Mouse (Mus musculus): ENCODE results near the gene Gm9573. TPM values are rescaled to one million over a fixed set of nuclear protein-coding genes. Genes with fewer than 3 reads are reported as not detected.
A peak's percentile ranks its signal among the peaks of the same experiment; 100 is the strongest.

The Gm9573 gene
- not detected in 2 replicates for polyA plus RNA-seq (2014; fragmentation: Nextera tagmentation; extraction: Ambion mirVana)

GRCm38 (mm10) chr17:35626537-35626936 is at the start of gene Gm9573:
TSS of gene Gm9573 (minus strand) at chr17:35626637.
- no peak within 1 kb of the TSS for H3K9ac ChIP-seq (replicated peaks; ENCODE audit: low read length)
- WGBS, result 86% methylated on average over 7 of the region's 7 CpGs
- DNase-seq, result no peak
- H3K4me2 ChIP-seq (ENCODE audit: low read length), result no peak within 1 kb of the TSS
- no peaks in the 10 kb centered on the region for H3K36me3 ChIP-seq (ENCODE audit: control insufficient read depth, insufficient read depth, low read length)
- H3K27ac ChIP-seq (replicated peaks; ENCODE audit: low read depth, low read length), result no peak within 1 kb of the TSS
- H3K27me3 ChIP-seq (ENCODE audit: control insufficient read depth, insufficient read depth, low read length), result no peaks in the 10 kb centered on the region
- ATAC-seq (ENCODE audit: low FRiP score, low TSS enrichment), result no peak
- H3K4me1 ChIP-seq (ENCODE audit: control insufficient read depth, insufficient read depth, low read length), result no peaks in the 10 kb centered on the region
- H3K4me3 ChIP-seq (replicated peaks; ENCODE audit: low read depth, low read length), result no peak within 1 kb of the TSS
- no peaks in the 10 kb centered on the region for H3K9me3 ChIP-seq (ENCODE audit: control insufficient read depth, low read length)

GRCm38 (mm10) chr17:35673416-35674035 is 47.1 kb upstream of the Gm9573 start, which contains the start of gene Gtf2h4:
TSS of gene Gtf2h4 (minus strand) at chr17:35673739.
- Histone ChIP-seq H3K9me3 (ENCODE audit: control insufficient read depth, low read length) (no peaks in the 10 kb centered on the region), H3K27ac (replicated peaks; ENCODE audit: low read depth, low read length) (no peak within 1 kb of the TSS; the same call in 1 of the 2 replicates)

GRCm38 (mm10) chr17:35672527-35672926 is 46.1 kb upstream of the Gm9573 start:
- Histone ChIP-seq H3K9me3 (ENCODE audit: control insufficient read depth, low read length) (no peaks in the 10 kb centered on the region), H3K4me3 (replicated peaks; ENCODE audit: low read depth, low read length) (no peak overlapping the region), H3K36me3 (ENCODE audit: control insufficient read depth, insufficient read depth, low read length) (peaks cover 13% of the 10 kb centered on the region; the same call in 1 of the 2 replicates), H3K27me3 (ENCODE audit: control insufficient read depth, insufficient read depth, low read length) (no peaks in the 10 kb centered on the region), H3K4me2 (ENCODE audit: low read length) (peak overlapping the region; percentile 70), H3K9ac (replicated peaks; ENCODE audit: low read length) (peak overlapping the region; percentile 79; the same call in 1 of the 2 replicates), H3K27ac (replicated peaks; ENCODE audit: low read depth, low read length) (no peak overlapping the region), H3K4me1 (ENCODE audit: control insufficient read depth, insufficient read depth, low read length) (peaks cover 11% of the 10 kb centered on the region; the same call in 1 of the 2 replicates)
- no peak for ATAC-seq (ENCODE audit: low FRiP score, low TSS enrichment)
- no peak for DNase-seq
- 90% methylated on average over 6 of the region's 6 CpGs for WGBS

More at GRCm38 (mm10) chr17:35673416-35674035, 47.1 kb upstream of the Gm9573 start, which contains the start of gene Gtf2h4:
- peak within 1 kb of the TSS; percentile 79 for H3K9ac ChIP-seq (replicated peaks; ENCODE audit: low read length)
- H3K36me3 ChIP-seq (ENCODE audit: control insufficient read depth, insufficient read depth, low read length), result peaks cover 13% of the 10 kb centered on the region; the same call in 1 of the 2 replicates
- H3K27me3 ChIP-seq (ENCODE audit: control insufficient read depth, insufficient read depth, low read length), result no peaks in the 10 kb centered on the region
- ATAC-seq (ENCODE audit: low FRiP score, low TSS enrichment) (peak; percentile 96), DNase-seq (peak; percentile 98)
- peak within 1 kb of the TSS; percentile 70 for H3K4me2 ChIP-seq (ENCODE audit: low read length)
- peak within 1 kb of the TSS; percentile 67 for H3K4me3 ChIP-seq (replicated peaks; ENCODE audit: low read depth, low read length)
- H3K4me1 ChIP-seq (ENCODE audit: control insufficient read depth, insufficient read depth, low read length), result peaks cover 6% of the 10 kb centered on the region; the same call in 1 of the 2 replicates
- 1% methylated on average over 23 of the region's 23 CpGs for WGBS

GRCm38 (mm10) chr17:35671846-35672245 is 45.4 kb upstream of the Gm9573 start:
- WGBS, result 89% methylated on average over 6 of the region's 6 CpGs
- Histone ChIP-seq H3K9ac (replicated peaks; ENCODE audit: low read length) (no peak overlapping the region), H3K4me2 (ENCODE audit: low read length) (no peak overlapping the region), H3K4me3 (replicated peaks; ENCODE audit: low read depth, low read length) (no peak overlapping the region), H3K27me3 (ENCODE audit: control insufficient read depth, insufficient read depth, low read length) (no peaks in the 10 kb centered on the region), H3K9me3 (ENCODE audit: control insufficient read depth, low read length) (no peaks in the 10 kb centered on the region), H3K4me1 (ENCODE audit: control insufficient read depth, insufficient read depth, low read length) (peaks cover 11% of the 10 kb centered on the region; the same call in 1 of the 2 replicates), H3K36me3 (ENCODE audit: control insufficient read depth, insufficient read depth, low read length) (peaks cover 13% of the 10 kb centered on the region; the same call in 1 of the 2 replicates), H3K27ac (replicated peaks; ENCODE audit: low read depth, low read length) (no peak overlapping the region)
- ATAC-seq (ENCODE audit: low FRiP score, low TSS enrichment) (no peak), DNase-seq (no peak)

GRCm38 (mm10) chr17:35669731-35670130 is 43.3 kb upstream of the Gm9573 start:
- Histone ChIP-seq H3K9me3 (ENCODE audit: control insufficient read depth, low read length) (no peaks in the 10 kb centered on the region), H3K27ac (replicated peaks; ENCODE audit: low read depth, low read length) (no peak overlapping the region), H3K4me3 (replicated peaks; ENCODE audit: low read depth, low read length) (no peak overlapping the region), H3K9ac (replicated peaks; ENCODE audit: low read length) (no peak overlapping the region), H3K4me1 (ENCODE audit: control insufficient read depth, insufficient read depth, low read length) (peaks cover 16% of the 10 kb centered on the region), H3K27me3 (ENCODE audit: control insufficient read depth, insufficient read depth, low read length) (no peaks in the 10 kb centered on the region), H3K4me2 (ENCODE audit: low read length) (no peak overlapping the region), H3K36me3 (ENCODE audit: control insufficient read depth, insufficient read depth, low read length) (peaks cover 13% of the 10 kb centered on the region; the same call in 1 of the 2 replicates)
- ATAC-seq (ENCODE audit: low FRiP score, low TSS enrichment) (no peak), DNase-seq (no peak)
- WGBS, result 92% methylated on average over 9 of the region's 9 CpGs

GRCm38 (mm10) chr17:35667334-35668065 is 41.1 kb upstream of the Gm9573 start, which contains the start of gene Vars2:
TSS of gene Vars2 (minus strand) at chr17:35667592.
- peak; percentile 91 for ATAC-seq (ENCODE audit: low FRiP score, low TSS enrichment)
- H3K27me3 ChIP-seq (ENCODE audit: control insufficient read depth, insufficient read depth, low read length), result no peaks in the 10 kb centered on the region
- WGBS, result under 1% methylated on average over 61 of the region's 61 CpGs

GRCm38 (mm10) chr17:35666851-35667256 is 40.4 kb upstream of the Gm9573 start:
- H3K4me2 ChIP-seq (ENCODE audit: low read length), result peak overlapping the region; percentile 96
- H3K9me3 ChIP-seq (ENCODE audit: control insufficient read depth, low read length), result no peaks in the 10 kb centered on the region
- H3K9ac ChIP-seq (replicated peaks; ENCODE audit: low read length), result peak overlapping the region; percentile 72
- ATAC-seq (ENCODE audit: low FRiP score, low TSS enrichment), result peak; percentile 55
- 5% methylated on average over 13 of the region's 13 CpGs for WGBS
- peak overlapping the region; percentile 74 for H3K4me3 ChIP-seq (replicated peaks; ENCODE audit: low read depth, low read length)
- peak overlapping the region; percentile 84 for H3K27ac ChIP-seq (replicated peaks; ENCODE audit: low read depth, low read length)
- no peaks in the 10 kb centered on the region for H3K27me3 ChIP-seq (ENCODE audit: control insufficient read depth, insufficient read depth, low read length)
- H3K36me3 ChIP-seq (ENCODE audit: control insufficient read depth, insufficient read depth, low read length), result peaks cover 28% of the 10 kb centered on the region
- H3K4me1 ChIP-seq (ENCODE audit: control insufficient read depth, insufficient read depth, low read length), result peaks cover 11% of the 10 kb centered on the region
- peak; percentile 65 for DNase-seq

More at GRCm38 (mm10) chr17:35667334-35668065, 41.1 kb upstream of the Gm9573 start, which contains the start of gene Vars2:
- peak within 1 kb of the TSS; percentile 84 for H3K27ac ChIP-seq (replicated peaks; ENCODE audit: low read depth, low read length)
- H3K4me3 ChIP-seq (replicated peaks; ENCODE audit: low read depth, low read length), result peak within 1 kb of the TSS; percentile 74
- DNase-seq, result peak; percentile 99
- peaks cover 26% of the 10 kb centered on the region for H3K36me3 ChIP-seq (ENCODE audit: control insufficient read depth, insufficient read depth, low read length)
- no peaks in the 10 kb centered on the region for H3K9me3 ChIP-seq (ENCODE audit: control insufficient read depth, low read length)
- H3K4me1 ChIP-seq (ENCODE audit: control insufficient read depth, insufficient read depth, low read length), result peaks cover 11% of the 10 kb centered on the region
- peak within 1 kb of the TSS; percentile 72 for H3K9ac ChIP-seq (replicated peaks; ENCODE audit: low read length)
- peak within 1 kb of the TSS; percentile 96 for H3K4me2 ChIP-seq (ENCODE audit: low read length)

- Histone ChIP-seq H3K9ac (replicated peaks; ENCODE audit: low read length) (no peak overlapping the region; the same call in 1 of the 2 replicates), H3K4me2 (ENCODE audit: low read length) (no peak overlapping the region), H3K27me3 (ENCODE audit: control insufficient read depth, insufficient read depth, low read length) (no peaks in the 10 kb centered on the region), H3K4me1 (ENCODE audit: control insufficient read depth, insufficient read depth, low read length) (peaks cover 11% of the 10 kb centered on the region), H3K27ac (replicated peaks; ENCODE audit: low read depth, low read length) (no peak overlapping the region), H3K9me3 (ENCODE audit: control insufficient read depth, low read length) (no peaks in the 10 kb centered on the region), H3K36me3 (ENCODE audit: control insufficient read depth, insufficient read depth, low read length) (peaks cover 36% of the 10 kb centered on the region), H3K4me3 (replicated peaks; ENCODE audit: low read depth, low read length) (no peak overlapping the region)
- no peak for ATAC-seq (ENCODE audit: low FRiP score, low TSS enrichment)
- WGBS, result 83% methylated on average over 17 of the region's 17 CpGs
- no peak for DNase-seq
Measured at GRCm38 (mm10) chr17:35665957-35666515, 39.6 kb upstream of the Gm9573 start.
